Mouse (Mus musculus) bone marrow macrophage, adult 2 months (primary cell): ENCODE results near the gene Gm43720.

Experiments
- CTCF ChIP-seq: IDR thresholded peaks from 2 replicates; pipeline ENCODE4 v1.5.1; 2012; ENCODE audit warnings: low read depth, mild to moderate bottlenecking, low read length, moderate library complexity
- POLR2A ChIP-seq: IDR thresholded peaks from 2 replicates; pipeline ENCODE4 v1.6.1; 2012; ENCODE audit warnings: mild to moderate bottlenecking, low read depth, low read length, borderline replicate concordance

GRCm38 (mm10) chr5:138241511-138241910 lies 38.2 kb downstream of the Gm43720 start:
- TF ChIP-seq POLR2A (no peak), CTCF (no peak)
